Mouse (Mus musculus) yolk sac, embryonic 10.5 days (tissue): ENCODE measurements around the gene B4galt3.
"Not testable (repeated sequence)": the region's sequence is repeated elsewhere in the genome, so short reads cannot be mapped to it uniquely, and the experiment has no call there.

Experiments used
- DNase-seq: peaks from one replicate; pipeline ENCODE4 v3.0.0-alpha.2; 2017; ENCODE audit warnings: low spot score

The B4galt3 gene

DNA sequence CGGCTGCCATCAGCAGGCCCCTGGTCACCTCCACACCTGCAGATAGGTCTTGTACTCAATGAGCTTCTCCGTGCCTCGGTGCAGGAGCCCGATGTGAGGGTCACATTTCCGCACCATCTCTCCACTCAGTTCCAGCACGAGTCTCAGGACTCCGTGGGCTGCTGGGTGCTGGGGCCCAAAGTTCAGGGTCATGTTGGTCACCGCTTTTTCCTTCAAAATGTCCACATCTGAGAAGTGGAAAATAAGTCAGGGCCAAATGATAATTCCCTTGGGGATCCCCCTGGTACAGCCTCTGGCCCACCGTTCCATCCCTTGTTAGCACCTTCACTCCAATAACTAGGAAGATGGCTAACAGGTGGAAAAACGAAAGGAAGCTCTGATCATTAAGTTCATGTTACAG is 29.2 kb upstream of the B4galt3 start:
- no peak for DNase-seq

DNA sequence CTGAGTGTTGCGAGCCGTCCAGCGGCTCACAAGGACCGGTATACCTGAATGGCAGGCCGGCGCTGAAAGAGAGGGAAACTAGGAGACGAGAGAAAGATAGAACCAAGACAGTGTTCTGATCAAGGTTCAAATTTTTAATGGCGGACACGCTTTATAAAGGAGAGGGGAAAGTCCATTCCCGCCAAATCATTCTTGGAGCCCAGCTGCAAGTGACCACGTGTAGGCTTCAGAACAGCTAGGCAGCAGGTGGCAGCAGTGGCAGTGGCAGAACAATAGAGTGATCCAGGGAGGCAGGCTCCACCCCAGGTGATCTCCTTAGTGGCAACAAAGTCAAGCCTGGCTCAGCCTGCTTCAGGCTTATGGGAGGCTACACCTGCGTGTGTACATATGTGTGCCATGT is 28.2 kb upstream of the B4galt3 start:
- DNase-seq: not testable (repeated sequence)

GRCm38 (mm10) chr1:171245353-171245752 is 24.8 kb upstream of the B4galt3 start:
- no peak for DNase-seq

DNA sequence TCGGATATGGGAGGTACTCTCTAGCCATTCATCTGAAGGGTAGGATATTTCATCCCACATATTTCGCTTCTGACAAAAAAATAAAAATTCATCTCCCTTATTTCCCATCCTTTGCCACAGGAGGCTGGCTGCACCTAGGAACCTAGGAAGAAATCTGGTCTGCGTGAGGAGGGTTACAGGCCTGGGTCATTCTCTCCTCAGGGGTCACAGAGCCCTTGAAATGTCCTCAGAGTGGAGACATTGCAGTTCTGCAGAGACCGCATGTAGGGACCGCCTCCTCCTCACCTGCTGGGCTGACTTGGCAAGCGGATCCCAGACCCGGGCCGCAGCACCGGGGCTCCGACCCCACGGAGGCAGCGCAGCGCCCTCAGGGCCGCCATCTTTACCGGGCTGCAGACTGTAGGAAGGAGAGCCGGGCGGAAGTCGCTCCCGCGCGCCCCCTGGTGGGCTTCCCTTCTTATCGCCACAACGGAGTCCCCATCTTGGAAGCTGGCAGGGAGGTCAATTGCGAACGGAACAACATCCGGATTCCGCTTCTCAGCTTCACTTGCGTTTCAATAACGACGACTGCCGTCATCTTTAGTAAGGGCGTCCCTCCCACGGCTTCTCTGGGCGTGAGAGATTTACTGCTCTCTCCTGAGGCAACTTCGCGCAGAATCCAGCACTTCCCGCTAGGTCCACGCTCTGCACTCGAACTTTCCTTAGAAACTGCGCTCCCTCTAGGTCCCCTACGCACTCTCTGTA is 23.2 kb upstream of the B4galt3 start:
- DNase-seq: peak; percentile 97

DNA sequence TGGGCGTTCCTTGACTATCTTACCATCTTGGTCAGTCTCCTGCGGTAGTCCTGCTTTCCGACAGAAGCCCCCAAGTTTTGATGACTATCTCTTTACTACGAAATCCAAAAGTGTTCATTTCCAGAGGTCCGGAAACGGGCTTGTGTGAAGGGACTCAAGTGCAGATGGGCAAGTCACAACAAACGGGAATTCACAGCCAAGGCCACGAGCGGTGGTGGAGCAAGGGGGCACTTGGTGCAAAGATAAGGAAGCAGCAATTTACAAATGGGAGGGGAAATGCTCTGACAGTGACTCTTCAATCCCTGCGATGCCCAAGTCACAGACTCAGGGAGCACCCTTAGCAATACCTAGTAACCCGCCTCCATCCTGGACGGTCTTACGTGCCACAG is 22.7 kb upstream of the B4galt3 start:
- DNase-seq: no peak

- DNase-seq: no peak
Measured at GRCm38 (mm10) chr1:171247916-171248315, 22.2 kb upstream of the B4galt3 start.

DNA sequence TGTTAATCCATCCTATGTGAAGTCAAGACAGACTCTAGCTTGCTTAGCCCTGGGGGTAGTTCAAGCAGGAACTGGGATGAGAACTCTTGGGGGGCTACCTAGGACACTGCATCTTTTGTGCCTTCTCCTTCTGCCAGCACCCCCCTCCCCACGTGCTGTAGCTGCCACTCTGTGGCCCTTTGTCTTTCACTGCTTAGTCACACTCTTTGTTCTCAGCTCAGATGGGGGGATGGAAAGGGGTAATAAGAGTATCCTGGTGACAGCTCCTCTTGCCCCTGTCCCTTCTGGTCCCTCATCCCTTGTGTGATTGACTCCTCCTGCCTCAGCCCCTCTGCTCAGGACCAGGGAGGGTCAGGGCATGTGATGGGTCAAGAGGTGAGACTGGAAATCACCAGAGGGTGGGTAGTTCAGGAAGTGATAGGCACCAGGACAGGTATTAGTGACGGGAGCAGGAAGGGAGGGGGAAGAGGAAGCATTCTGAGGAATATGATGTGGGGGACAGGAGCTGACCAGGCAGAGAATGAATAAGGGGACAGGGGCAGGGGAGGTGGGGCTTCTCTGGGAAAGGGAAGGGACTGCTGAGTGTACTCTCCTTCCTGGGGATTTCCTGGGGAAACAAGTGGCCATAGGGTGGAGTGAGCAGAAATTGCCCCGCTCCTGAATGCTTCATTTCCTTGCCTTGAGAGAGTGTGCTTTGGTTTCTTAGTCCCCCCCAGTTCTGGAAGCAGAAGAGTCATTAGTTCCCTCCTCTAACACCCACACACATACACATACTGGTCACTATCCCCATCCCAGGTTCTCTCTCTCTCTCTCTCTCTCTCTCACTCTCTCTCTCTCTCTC is 21.5 kb upstream of the B4galt3 start:
- no peak for DNase-seq

GRCm38 (mm10) chr1:171249913-171250600 is 20.1 kb upstream of the B4galt3 start, which contains the start of gene Adamts4:
Adamts4 (plus strand) TSS chr1:171250421.
- no peak for DNase-seq

DNA sequence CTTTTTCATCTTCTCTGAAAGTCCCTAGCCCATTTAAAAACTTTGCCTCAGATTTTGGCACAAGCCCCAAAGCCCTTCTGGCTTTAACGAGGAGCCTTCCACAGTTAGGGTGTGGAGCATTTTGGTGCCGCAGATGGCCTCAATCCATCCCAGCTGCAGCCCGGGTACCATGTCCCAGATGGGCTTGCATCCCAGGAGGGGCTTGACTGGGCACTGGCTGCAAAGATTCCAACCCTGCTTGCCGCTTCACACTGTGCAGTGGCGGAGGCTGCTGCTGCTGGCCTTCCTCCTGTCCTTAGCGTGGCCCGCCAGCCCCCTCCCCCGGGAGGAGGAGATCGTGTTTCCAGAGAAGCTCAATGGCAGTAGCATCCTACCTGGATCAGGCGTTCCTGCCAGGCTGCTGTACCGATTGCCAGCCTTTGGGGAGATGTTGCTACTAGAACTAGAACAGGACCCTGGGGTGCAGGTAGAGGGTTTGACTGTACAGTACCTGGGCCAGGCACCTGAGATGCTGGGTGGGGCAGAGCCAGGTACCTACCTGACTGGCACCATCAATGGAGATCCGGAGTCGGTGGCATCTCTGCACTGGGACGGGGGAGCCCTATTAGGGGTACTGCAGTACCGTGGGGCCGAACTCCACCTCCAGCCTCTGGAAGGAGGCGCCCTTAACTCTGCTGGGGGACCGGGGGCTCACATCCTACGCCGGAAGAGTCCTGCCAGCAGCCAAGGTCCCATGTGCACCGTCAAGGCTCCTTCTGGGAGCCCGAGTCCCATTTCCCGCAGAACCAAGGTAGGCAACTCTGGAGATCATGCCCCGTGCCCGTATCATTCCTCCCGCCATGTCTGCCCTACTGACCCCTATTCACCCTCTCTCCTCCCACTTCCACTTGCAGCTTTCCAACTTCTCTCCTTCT is 19.2 kb upstream of the B4galt3 start, which contains the start of gene Ndufs2:
Ndufs2 (minus strand) TSS at position 709 of the 914 bp plus-strand sequence.
- DNase-seq: no peak

GRCm38 (mm10) chr1:171251594-171252324 is 18.4 kb upstream of the B4galt3 start:
- peak; percentile 68 for DNase-seq

DNA sequence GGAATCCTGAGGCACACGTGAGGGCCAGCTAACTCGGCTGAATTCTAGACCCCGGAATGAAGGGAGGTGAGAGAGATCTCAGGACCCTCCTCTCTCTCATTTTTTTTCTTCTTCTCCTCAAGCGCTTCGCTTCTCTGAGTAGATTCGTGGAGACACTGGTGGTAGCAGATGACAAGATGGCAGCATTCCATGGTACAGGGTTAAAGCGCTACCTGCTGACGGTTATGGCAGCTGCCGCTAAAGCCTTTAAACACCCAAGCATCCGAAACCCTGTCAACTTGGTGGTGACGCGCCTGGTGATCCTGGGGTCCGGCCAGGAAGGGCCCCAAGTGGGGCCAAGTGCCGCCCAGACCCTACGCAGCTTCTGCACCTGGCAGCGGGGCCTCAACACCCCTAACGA is 17.7 kb upstream of the B4galt3 start:
- DNase-seq: no peak

GRCm38 (mm10) chr1:171256095-171256818 is 13.9 kb upstream of the B4galt3 start:
- DNase-seq: no peak

GRCm38 (mm10) chr1:171256937-171257548 is 13.1 kb upstream of the B4galt3 start:
- no peak for DNase-seq

DNA sequence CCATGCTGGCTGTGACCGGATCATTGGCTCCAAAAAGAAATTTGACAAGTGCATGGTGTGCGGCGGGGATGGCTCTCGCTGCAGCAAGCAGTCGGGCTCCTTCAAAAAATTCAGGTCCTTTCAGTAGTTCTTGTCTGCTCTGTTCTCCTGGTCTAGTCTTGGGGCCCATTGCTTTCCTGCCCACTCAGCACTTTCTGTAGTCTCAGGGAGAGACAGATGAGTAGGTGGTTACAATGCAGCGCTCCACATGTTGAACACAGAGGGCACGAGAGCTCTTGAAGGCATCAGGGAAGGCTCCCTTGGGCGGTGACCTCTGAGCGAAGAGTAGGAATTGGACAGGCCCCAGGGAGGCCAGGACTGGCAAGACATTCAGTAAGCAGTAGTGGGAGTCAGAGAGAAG is 12.3 kb upstream of the B4galt3 start:
- DNase-seq: no peak

- no peak for DNase-seq
Measured at GRCm38 (mm10) chr1:171258921-171259320, 11.2 kb upstream of the B4galt3 start.

- no peak for DNase-seq
Measured at GRCm38 (mm10) chr1:171260316-171260715, 9.8 kb upstream of the B4galt3 start.

DNA sequence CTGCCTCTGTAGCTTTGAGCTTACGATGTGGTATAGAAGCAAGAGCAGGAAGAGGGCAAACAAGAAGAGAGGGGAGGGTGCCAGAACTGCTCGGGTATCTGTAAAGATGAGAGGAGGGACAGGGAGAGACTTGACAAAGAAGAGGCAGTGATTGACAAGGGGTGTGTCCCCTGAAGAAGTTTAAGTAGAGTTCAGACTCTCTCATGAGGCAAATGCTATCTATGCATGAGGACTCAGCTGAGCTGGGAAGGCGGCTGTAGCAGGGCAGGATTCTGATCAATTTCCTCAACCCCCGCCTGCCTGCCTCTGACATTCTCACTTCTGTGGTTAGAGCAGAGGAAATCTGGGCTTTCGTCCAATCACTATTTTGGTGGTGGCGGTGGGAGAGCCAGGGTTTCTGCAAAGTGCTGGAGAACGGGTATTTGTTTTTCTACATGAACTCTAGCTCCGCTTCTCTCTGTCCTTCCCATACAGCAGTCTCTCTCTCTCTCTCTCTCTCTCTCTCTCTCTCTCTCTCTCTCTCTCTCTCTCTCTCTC is 7.5 kb upstream of the B4galt3 start:
- DNase-seq: no peak

DNA sequence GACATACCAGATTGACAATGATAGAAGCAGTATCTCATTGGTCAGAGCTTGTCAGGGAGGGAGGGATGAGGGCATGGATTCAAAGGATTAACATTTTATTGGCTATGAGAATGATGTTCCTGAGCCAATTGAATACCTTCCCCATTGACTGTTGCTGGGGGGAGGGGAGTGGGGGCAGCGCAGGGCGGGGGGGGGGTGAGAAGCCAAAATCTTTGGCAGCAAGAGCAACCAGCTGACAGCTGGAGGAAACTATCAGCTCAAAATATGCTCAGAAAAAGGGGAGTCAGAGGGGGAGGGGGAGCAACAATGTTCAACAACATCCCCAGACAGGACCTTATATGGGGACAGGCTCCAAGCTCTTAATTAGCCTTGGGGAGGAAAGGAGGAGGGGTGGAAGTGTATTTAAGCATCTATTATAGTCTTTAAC is 6.9 kb upstream of the B4galt3 start:
- no peak for DNase-seq
